Comparison of ENCODE assay signal across 9 mouse cellular contexts in the genomic region with DNA sequence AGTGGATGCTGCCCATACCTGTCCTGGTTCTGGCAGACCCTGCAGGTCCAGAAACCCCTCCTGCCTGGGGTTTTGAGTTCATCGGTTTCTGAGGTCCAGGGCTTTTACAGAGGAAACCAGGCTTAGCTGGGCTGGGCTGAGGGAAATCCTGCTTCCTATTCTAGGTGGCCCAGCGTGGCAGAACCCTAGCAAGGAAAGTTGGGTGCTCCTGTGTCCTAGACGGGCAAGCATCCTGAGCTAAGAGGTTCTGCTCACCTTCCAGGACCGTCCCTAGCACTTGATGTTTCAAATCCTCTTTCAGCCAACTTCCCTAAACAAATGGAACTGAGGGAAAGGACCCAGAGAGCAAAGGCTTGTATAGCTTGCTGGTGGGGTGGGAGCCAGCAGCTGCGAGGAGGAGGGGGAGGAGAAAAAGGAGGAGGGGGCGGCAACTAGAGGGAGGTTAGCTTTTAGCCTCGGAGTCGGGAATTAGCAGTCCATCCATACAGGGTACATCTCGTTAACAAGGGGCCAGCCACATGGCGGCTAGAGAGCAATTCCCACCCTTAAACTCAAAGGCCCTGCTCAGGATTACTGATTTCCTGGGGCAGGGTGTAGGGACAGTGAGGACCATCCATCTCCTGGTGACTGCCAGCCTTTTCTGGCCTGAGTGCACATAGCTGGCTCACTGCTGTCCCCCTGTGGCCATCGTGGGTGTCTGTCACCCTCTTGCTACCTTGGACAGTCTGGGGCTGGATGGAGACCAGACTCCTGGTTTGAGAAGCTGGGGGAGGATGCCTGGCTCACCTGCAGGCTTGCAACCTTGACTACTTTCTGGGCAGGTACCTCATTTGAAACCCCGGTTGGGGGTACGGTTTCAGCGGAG. TPM values are rescaled to one million over a fixed set of nuclear protein-coding genes. Genes with fewer than 3 reads are reported as not detected.
A peak's percentile ranks its signal among the peaks of the same experiment; 100 is the strongest.
DNase-seq lines count a peak whose midpoint lies in the region; ATAC-seq lines count a peak whose summit lies in the region.
"Had no signal": no experiment of that assay in that cellular context is flagged by ENCODE, and none has a peak within 500 bp of the region (broad histone marks: within the 10 kb centered on the region; RNA-seq: fewer than 3 reads in every experiment).

No protein-coding gene starts in this region.

- peak; percentile 92 for DNase-seq in R1 (ENCODE audit: low read depth, low spot score)
- DNase-seq in cerebellum, postnatal 14 days: peak; percentile 92 to 93
- DNase-seq in frontal cortex, postnatal 36 days (ENCODE audit: low spot score in 2 of 2): peak; percentile 75 to 76
- DNase-seq in left cerebral cortex, adult 8-10 months (ENCODE audit: low spot score in 2 of 2): peak; percentile 57 to 77
- DNase-seq in right cerebral cortex, postnatal 10 days (ENCODE audit: low spot score in 2 of 2): peak; percentile 89
- DNase-seq in urinary bladder, postnatal 36 days (ENCODE audit: low spot score in 2 of 2): peak; percentile 73 to 80

- no peaks in the 10 kb centered on the region for H3K36me3 ChIP-seq in hindbrain, embryonic 15.5 days

- H3K27ac ChIP-seq in hindbrain, embryonic 15.5 days (replicated peaks): peak overlapping the region; percentile 95

- H3K27me3 ChIP-seq in hindbrain, embryonic 15.5 days: no peaks in the 10 kb centered on the region

- peak overlapping the region; percentile 99 for H3K4me2 ChIP-seq in hindbrain, embryonic 15.5 days

- H3K9me3 ChIP-seq in hindbrain, embryonic 15.5 days: no peaks in the 10 kb centered on the region

- ATAC-seq in hindbrain, embryonic 15.5 days (ENCODE audit: low FRiP score, low read depth): peak; percentile 75
- peak; percentile 43 for ATAC-seq in megakaryocyte progenitor cell, adult 5-6 weeks (replicated peaks; ENCODE audit: poor library complexity)

- WGBS in hindbrain, embryonic 15.5 days: 4% methylated on average over 13 of the region's 14 CpGs

- H3K4me3 ChIP-seq in hindbrain, embryonic 15.5 days: no peak overlapping the region
- H3K4me3 ChIP-seq: myocyte had no signal

- H3K4me1 ChIP-seq in hindbrain, embryonic 15.5 days (replicated peaks): peaks cover 81% of the 10 kb centered on the region

- no peak overlapping the region for H3K9ac ChIP-seq in hindbrain, embryonic 15.5 days

RNA-seq across cellular contexts. Expression of gene Gins2, which starts 54.4 kb away (rescaled TPM):
- polyA plus RNA-seq in hindbrain, embryonic 15.5 days (2015; fragmentation: Nextera tagmentation; extraction: Ambion mirVana): 19.0 and 24.9 TPM in 2 replicates
- total RNA-seq in left cerebral cortex, adult 8-10 months (2022): 1 to 10 TPM; 1.1 to 3.3 (median 2.5) TPM
- total RNA-seq in megakaryocyte progenitor cell, adult 5-6 weeks (2015): 65.9 and 67.1 TPM in 2 replicates
- 28.1 and 47.1 TPM in 2 replicates for total RNA-seq in megakaryocyte progenitor cell, adult 5-6 weeks (2017)

Comparison
In these comparisons a context has a peak if more than half of its experiments do, and no peak if none do; other contexts are left out.
1. RNA of gene Gins2, which starts 54.4 kb away (total RNA-seq): 28.1 to 67.1 TPM in megakaryocyte progenitor cell, adult 5-6 weeks; 1.1 to 3.3 TPM in left cerebral cortex, adult 8-10 months; every median in the first group is over 4 times any median in the second.
2. Peak in every context shown above with its lines, with median percentiles within 50 percentile points of each other: DNase-seq.